Mouse (Mus musculus) lung, embryonic 16.5 days (tissue): ENCODE measurements around the gene Erg. TPM values are rescaled to one million over a fixed set of nuclear protein-coding genes. Genes with fewer than 3 reads are reported as not detected.

Source experiments
- ATAC-seq: fragments of 200-750 bp; cut with Nextera tagmentation; 2 replicates; pipeline ENCODE4 v1.8.0; 2017; ENCODE audit warnings: low read depth, mild to moderate bottlenecking, moderate library complexity
- H3K27ac ChIP-seq: fragments of 300-500 bp; sonication (generic); 2 replicates; pipeline ENCODE4 v1.5.1; 2014; ENCODE audit warnings: mild to moderate bottlenecking, control low read depth, low read length
- H3K27me3 ChIP-seq: fragments of 300-500 bp; sonication (generic); 2 replicates; pipeline ENCODE4 v1.6.1; 2014; ENCODE audit warnings: low read depth, low read length, mixed read lengths; ENCODE audit not compliant: control insufficient read depth, insufficient read depth
- H3K36me3 ChIP-seq: fragments of 300-500 bp; sonication (generic); 2 replicates; pipeline ENCODE4 v1.6.1; 2014; ENCODE audit warnings: low read length; ENCODE audit not compliant: control insufficient read depth, insufficient read depth
- H3K4me1 ChIP-seq: fragments of 300-500 bp; sonication (generic); replicated peaks from 2 replicates; pipeline ENCODE4 v1.6.1; 2014; ENCODE audit warnings: low read length, mixed read lengths; ENCODE audit not compliant: control insufficient read depth, insufficient read depth
- H3K4me2 ChIP-seq: fragments of 300-500 bp; sonication (generic); 2 replicates; pipeline ENCODE4 v1.6.1; 2014; ENCODE audit warnings: low read depth, low read length, control low read depth
- H3K4me3 ChIP-seq: fragments of 300-500 bp; sonication (generic); 2 replicates; pipeline ENCODE4 v1.5.1; 2014; ENCODE audit warnings: mild to moderate bottlenecking, low read length, control low read depth
- H3K9ac ChIP-seq: fragments of 300-500 bp; sonication (generic); 2 replicates; pipeline ENCODE4 v1.6.1; 2014; ENCODE audit warnings: low read length, control low read depth
- H3K9me3 ChIP-seq: fragments of 300-500 bp; sonication (generic); 2 replicates; pipeline ENCODE4 v1.6.1; 2016; ENCODE audit warnings: low read length; ENCODE audit not compliant: control insufficient read depth
- WGBS: fragments of 180-500 bp; shearing (Covaris S2); extraction: QIAGEN DNeasy Blood & Tissue Kit; methylation state at CpG from one replicate; pipeline ENCODE4 v1.1.7; 2014; 5-methylcytosine and 5-hydroxymethylcytosine counted together
- polyA plus RNA-seq: library from polyadenylated mRNA; unstranded; fragments of >200 nt; fragmentation: Nextera tagmentation; extraction: Ambion mirVana; gene quantifications from 2 replicates; pipeline ENCODE4 v1.2.1, GENCODE M21; 2015

Gene Erg
- polyA plus RNA-seq, 1 experiment from 2014 or later = 11.7 TPM

DNA sequence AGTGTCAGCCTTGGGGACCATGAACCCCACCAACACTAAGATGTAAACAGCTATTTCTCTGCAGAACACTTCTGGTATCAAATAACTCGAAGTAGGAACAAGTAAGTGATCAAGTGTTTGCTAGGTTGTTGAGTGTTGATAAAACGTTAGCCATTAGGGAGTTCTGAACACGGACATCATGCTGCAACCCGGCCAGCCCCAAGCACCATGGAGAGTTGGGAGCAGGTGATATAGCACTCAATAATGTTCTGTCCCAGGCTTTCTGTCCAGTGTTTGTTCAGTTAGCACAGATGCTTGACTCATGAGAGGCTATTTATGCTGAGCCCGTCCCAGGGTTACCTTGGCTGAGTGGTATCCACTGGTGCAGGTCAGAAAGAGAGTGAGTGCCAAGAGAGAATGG, 254.2 kb downstream of the Erg start:
- Histone ChIP-seq H3K4me2 (no peak overlapping the region), H3K27ac (peak overlapping the region; percentile 22; the same call in 1 of the 2 replicates), H3K4me3 (no peak overlapping the region), H3K9me3 (no peaks in the 10 kb centered on the region), H3K4me1 (no peaks in the 10 kb centered on the region), H3K9ac (no peak overlapping the region), H3K27me3 (no peaks in the 10 kb centered on the region), H3K36me3 (no peaks in the 10 kb centered on the region)
- ATAC-seq = peak; percentile 81
- WGBS = 46% methylated on average over 5 of the region's 5 CpGs

DNA sequence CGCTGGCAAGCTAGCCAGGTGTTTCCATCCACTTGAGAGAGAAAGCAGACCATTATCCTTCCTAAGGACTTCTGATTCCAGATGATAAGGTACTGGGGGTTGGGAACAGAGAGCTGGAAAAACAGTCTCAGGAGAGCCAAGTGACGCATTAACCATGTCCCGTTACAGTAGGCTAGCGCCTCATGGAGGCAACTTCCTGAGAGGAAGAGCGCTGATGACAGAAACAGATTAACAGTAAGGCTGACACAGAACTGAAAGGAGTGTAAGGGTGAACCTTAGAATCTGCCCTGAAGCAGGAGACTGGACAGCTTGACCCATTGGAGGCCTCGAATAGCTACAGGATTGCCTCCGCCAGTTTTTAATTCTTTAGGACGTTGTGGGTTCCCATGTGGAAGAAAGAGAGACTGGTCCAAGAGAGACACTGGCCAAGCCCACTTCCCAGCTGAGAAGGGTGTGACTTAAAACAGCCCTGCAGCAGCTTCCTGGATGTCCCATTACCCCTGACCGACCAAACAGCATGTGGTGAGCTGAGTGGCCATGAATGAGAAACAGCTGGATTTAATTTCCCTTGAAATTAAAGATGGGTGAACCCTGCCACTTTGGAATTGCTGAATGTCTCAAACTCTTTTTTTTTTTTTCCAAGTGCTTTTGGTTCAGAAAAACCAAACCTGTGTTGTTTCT, 264.3 kb downstream of the Erg start:
- WGBS = 40% methylated on average over 9 of the region's 9 CpGs
- no peaks in the 10 kb centered on the region for H3K9me3 ChIP-seq
- ATAC-seq = peak; percentile 94
- H3K27me3 ChIP-seq = no peaks in the 10 kb centered on the region
- H3K4me3 ChIP-seq = no peak overlapping the region
- peak overlapping the region; percentile 46; the same call in 1 of the 2 replicates for H3K27ac ChIP-seq
- H3K9ac ChIP-seq = no peak overlapping the region
- H3K4me2 ChIP-seq = peak overlapping the region; percentile 8; the same call in 1 of the 2 replicates
- H3K36me3 ChIP-seq = no peaks in the 10 kb centered on the region
- H3K4me1 ChIP-seq = peaks cover 6% of the 10 kb centered on the region

Other genes with a start within 250 kb of the Erg start
- gene Ets2, start 115.5 kb upstream of the Erg start, polyA plus RNA-seq = 121 and 123 TPM in 2 replicates